Mouse (Mus musculus): ENCODE measurements around the gene Cd248. TPM values are rescaled to one million over a fixed set of nuclear protein-coding genes. Genes with fewer than 3 reads are reported as not detected.
"Not testable (repeated sequence)": the region's sequence is repeated elsewhere in the genome, so short reads cannot be mapped to it uniquely, and the experiment has no call there.

The Cd248 gene
- polyA plus RNA-seq, 1 experiment from 2014 or later: 42.8 TPM

- Histone ChIP-seq H3K36me3 (ENCODE audit: control insufficient read depth, insufficient read depth, low read length) (no peaks in the 10 kb centered on the region), H3K9me3 (ENCODE audit: control insufficient read depth, low read length) (no peaks in the 10 kb centered on the region), H3K27me3 (replicated peaks; ENCODE audit: control insufficient read depth, insufficient read depth, low read length) (peaks cover 61% of the 10 kb centered on the region), H3K4me2 (ENCODE audit: low read depth, low read length) (0 out of 2 replicates have a peak overlapping the region, but pooled peaks have one; percentile 91), H3K9ac (ENCODE audit: low read depth, low read length) (peak overlapping the region; percentile 48; the same call in 1 of the 2 replicates), H3K4me3 (ENCODE audit: low read length) (peak overlapping the region; percentile 56), H3K4me1 (ENCODE audit: control insufficient read depth, insufficient read depth, low read length) (peaks cover 14% of the 10 kb centered on the region), H3K27ac (ENCODE audit: low read length) (no peak overlapping the region)
- 56% methylated on average over 3 of the region's 3 CpGs for WGBS
- ATAC-seq: no peak
Measured at GRCm38 (mm10) chr19:5083961-5084833, 16.3 kb downstream of the Cd248 start.

GRCm38 (mm10) chr19:5084834-5085144, 16.9 kb downstream of the Cd248 start:
- H3K27me3 ChIP-seq (replicated peaks; ENCODE audit: control insufficient read depth, insufficient read depth, low read length): peaks cover 60% of the 10 kb centered on the region
- peak overlapping the region; percentile 91 for H3K4me2 ChIP-seq (ENCODE audit: low read depth, low read length)
- WGBS: under 1% methylated on average over 15 of the region's 15 CpGs

DNA sequence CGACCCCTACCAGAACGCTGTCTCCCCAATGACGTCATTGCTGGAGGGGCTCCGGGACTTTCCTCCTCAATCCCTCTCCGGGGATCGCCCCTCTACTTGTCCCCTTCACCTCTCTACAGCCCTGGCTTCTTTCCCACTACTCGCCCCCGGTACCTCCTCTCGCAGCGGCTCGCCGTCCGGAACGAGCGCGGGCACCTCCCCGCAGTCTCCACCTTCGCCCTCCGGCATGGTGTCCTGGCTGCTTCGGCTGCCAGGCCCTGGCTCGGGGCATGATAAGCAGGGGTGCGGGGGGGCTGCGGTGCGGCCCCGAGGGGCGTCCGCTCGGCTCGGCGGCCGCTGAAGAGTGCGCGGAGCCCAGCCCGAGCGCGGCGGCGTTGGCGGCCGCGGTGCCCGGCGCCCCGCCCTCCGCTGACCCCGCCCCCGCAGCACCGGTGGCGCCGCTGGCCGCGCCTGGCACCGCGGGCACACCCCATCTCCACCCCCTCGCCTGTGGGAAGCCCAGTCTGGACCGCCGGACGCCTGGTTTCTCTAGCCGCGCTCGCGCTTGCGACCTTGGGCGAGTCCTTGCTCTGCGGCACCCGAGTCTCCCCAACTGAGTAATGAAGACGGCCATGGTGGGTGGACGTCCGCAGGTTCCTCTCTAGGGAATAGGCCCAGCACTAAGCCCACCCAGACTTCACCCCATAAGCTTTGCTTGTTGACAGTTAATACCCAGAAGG, 17.4 kb downstream of the Cd248 start, which contains the start of gene Tmem151a:
Gene Tmem151a, minus strand, starts transcription at position 387 of the 719 bp plus-strand sequence.
- no peak within 1 kb of the TSS for H3K27ac ChIP-seq (ENCODE audit: low read length)
- H3K4me1 ChIP-seq (ENCODE audit: control insufficient read depth, insufficient read depth, low read length): peaks cover 17% of the 10 kb centered on the region
- H3K4me3 ChIP-seq (ENCODE audit: low read length): peak within 1 kb of the TSS; percentile 56
- WGBS: 1% methylated on average over 67 of the region's 69 CpGs
- H3K4me2 ChIP-seq (ENCODE audit: low read depth, low read length): peak within 1 kb of the TSS; percentile 91
- H3K9ac ChIP-seq (ENCODE audit: low read depth, low read length): peak within 1 kb of the TSS; percentile 48
- H3K27me3 ChIP-seq (replicated peaks; ENCODE audit: control insufficient read depth, insufficient read depth, low read length): peaks cover 56% of the 10 kb centered on the region
- no peaks in the 10 kb centered on the region for H3K36me3 ChIP-seq (ENCODE audit: control insufficient read depth, insufficient read depth, low read length)
- H3K9me3 ChIP-seq (ENCODE audit: control insufficient read depth, low read length): no peaks in the 10 kb centered on the region
- no peak for ATAC-seq

More at GRCm38 (mm10) chr19:5084834-5085144, 16.9 kb downstream of the Cd248 start:
- peaks cover 17% of the 10 kb centered on the region for H3K4me1 ChIP-seq (ENCODE audit: control insufficient read depth, insufficient read depth, low read length)
- no peak overlapping the region for H3K27ac ChIP-seq (ENCODE audit: low read length)
- H3K9ac ChIP-seq (ENCODE audit: low read depth, low read length): peak overlapping the region; percentile 48
- peak overlapping the region; percentile 56 for H3K4me3 ChIP-seq (ENCODE audit: low read length)
- H3K36me3 ChIP-seq (ENCODE audit: control insufficient read depth, insufficient read depth, low read length): no peaks in the 10 kb centered on the region
- H3K9me3 ChIP-seq (ENCODE audit: control insufficient read depth, low read length): no peaks in the 10 kb centered on the region
- no peak for ATAC-seq

- not testable (repeated sequence) for ATAC-seq; H3K9me3 ChIP-seq (ENCODE audit: control insufficient read depth, low read length); H3K27ac ChIP-seq (ENCODE audit: low read length); H3K4me3 ChIP-seq (ENCODE audit: low read length); H3K9ac ChIP-seq (ENCODE audit: low read depth, low read length); H3K36me3 ChIP-seq (ENCODE audit: control insufficient read depth, insufficient read depth, low read length); H3K4me2 ChIP-seq (ENCODE audit: low read depth, low read length)
- peaks cover 47% of the 10 kb centered on the region for H3K27me3 ChIP-seq (replicated peaks; ENCODE audit: control insufficient read depth, insufficient read depth, low read length)
- 48% methylated on average over 4 of the region's 4 CpGs for WGBS
- H3K4me1 ChIP-seq (ENCODE audit: control insufficient read depth, insufficient read depth, low read length): peaks cover 17% of the 10 kb centered on the region
Measured at GRCm38 (mm10) chr19:5086533-5086932, 18.7 kb downstream of the Cd248 start.

- H3K4me1 ChIP-seq (ENCODE audit: control insufficient read depth, insufficient read depth, low read length): peaks cover 17% of the 10 kb centered on the region
- peak within 1 kb of the TSS; percentile 90 for H3K27ac ChIP-seq (ENCODE audit: low read length)
- peaks cover 2% of the 10 kb centered on the region for H3K36me3 ChIP-seq (ENCODE audit: control insufficient read depth, insufficient read depth, low read length)
- under 1% methylated on average over 58 of the region's 58 CpGs for WGBS
- H3K4me3 ChIP-seq (ENCODE audit: low read length): peak within 1 kb of the TSS; percentile 71
- peak; percentile 93 for ATAC-seq
- H3K4me2 ChIP-seq (ENCODE audit: low read depth, low read length): peak within 1 kb of the TSS; percentile 73
- no peaks in the 10 kb centered on the region for H3K9me3 ChIP-seq (ENCODE audit: control insufficient read depth, low read length)
- peaks cover 32% of the 10 kb centered on the region for H3K27me3 ChIP-seq (replicated peaks; ENCODE audit: control insufficient read depth, insufficient read depth, low read length)
- H3K9ac ChIP-seq (ENCODE audit: low read depth, low read length): peak within 1 kb of the TSS; percentile 81
Measured at GRCm38 (mm10) chr19:5087884-5088728, 20.2 kb downstream of the Cd248 start, which contains the start of gene Yif1a. TSS of gene Yif1a (plus strand) at chr19:5088538.

DNA sequence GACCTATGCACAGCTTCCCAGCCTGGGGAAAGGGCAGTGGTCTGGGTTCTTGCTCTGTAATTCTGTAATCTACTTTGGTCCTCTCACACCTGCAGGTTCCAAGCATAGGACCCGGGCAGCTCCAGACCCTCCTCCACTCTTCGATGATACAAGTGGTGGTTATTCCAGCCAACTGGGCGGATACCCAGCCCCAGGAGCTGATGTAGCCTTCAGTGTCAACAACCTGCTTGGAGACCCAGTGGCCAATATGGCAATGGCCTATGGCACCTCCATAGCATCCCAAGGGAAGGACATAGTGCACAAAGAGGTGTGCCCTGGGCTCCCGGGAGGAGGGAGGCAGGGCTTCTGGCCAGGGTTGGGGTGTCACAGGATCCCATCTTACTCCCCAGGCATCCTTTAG, 21.4 kb downstream of the Cd248 start:
- H3K4me3 ChIP-seq (ENCODE audit: low read length): peak overlapping the region; percentile 71
- H3K27me3 ChIP-seq (replicated peaks; ENCODE audit: control insufficient read depth, insufficient read depth, low read length): peaks cover 21% of the 10 kb centered on the region
- peaks cover 21% of the 10 kb centered on the region for H3K4me1 ChIP-seq (ENCODE audit: control insufficient read depth, insufficient read depth, low read length)
- peak overlapping the region; percentile 73 for H3K4me2 ChIP-seq (ENCODE audit: low read depth, low read length)
- 93% methylated on average over 4 of the region's 4 CpGs for WGBS
- peak overlapping the region; percentile 81 for H3K9ac ChIP-seq (ENCODE audit: low read depth, low read length)
- H3K27ac ChIP-seq (ENCODE audit: low read length): no peak overlapping the region
- peaks cover 2% of the 10 kb centered on the region for H3K36me3 ChIP-seq (ENCODE audit: control insufficient read depth, insufficient read depth, low read length)
- no peaks in the 10 kb centered on the region for H3K9me3 ChIP-seq (ENCODE audit: control insufficient read depth, low read length)
- no peak for ATAC-seq

DNA sequence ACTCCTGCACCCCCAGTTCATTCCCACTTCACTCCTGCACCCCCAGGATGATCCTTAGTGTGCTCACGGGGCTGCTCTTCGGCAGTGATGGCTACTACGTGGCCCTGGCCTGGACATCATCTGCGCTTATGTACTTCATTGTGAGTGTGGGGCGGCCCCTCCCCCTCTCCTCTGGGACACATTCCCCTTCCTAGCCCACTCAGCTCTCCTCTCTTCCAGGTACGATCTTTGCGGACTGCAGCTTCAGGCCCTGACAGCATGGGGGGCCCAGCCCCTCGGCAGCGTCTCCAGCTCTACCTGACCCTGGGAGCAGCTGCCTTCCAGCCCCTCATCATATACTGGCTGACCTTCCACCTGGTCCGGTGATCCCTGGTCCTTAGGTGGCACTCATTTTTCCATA, 24.2 kb downstream of the Cd248 start:
- H3K9me3 ChIP-seq (ENCODE audit: control insufficient read depth, low read length): no peaks in the 10 kb centered on the region

DNA sequence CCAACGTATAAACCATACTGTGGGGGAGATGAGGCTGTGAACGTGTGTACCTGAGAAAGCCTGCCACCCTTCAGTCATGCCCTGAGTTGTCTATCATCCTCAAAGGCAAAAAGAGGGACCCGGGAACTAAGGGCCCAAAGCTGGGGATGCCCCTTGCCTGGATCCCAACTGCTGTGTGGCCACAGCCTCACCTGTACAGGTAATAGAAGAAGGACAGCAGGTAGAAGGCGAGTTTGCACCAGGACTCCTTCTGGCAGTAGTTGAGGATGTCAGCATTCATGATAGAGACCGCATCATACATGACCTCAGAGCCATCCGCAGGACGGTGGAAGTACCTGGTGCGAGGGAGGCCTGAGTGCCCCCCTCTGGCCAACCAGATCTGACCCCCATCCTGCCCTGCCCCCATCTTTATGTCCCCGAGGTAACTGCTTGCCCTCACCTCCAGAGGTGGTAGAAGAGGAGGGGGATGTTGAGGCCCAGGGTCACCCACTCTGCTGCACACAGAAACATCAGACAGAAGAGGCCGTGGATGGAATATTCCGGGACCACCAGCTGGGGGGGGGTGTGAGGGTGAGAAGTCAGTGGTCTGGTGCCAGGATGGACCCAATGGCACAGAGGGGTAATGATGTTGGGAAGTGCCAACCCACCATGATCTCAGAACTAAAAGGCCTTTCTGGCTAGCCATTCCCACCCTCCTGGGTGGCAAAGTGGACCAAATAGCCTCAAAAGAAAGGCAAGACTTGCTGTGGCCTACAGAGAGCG, 25.8 kb downstream of the Cd248 start:
- Histone ChIP-seq H3K27me3 (replicated peaks; ENCODE audit: control insufficient read depth, insufficient read depth, low read length) (no peaks in the 10 kb centered on the region), H3K36me3 (ENCODE audit: control insufficient read depth, insufficient read depth, low read length) (peaks cover 2% of the 10 kb centered on the region), H3K27ac (ENCODE audit: low read length) (no peak overlapping the region), H3K9me3 (ENCODE audit: control insufficient read depth, low read length) (no peaks in the 10 kb centered on the region), H3K9ac (ENCODE audit: low read depth, low read length) (no peak overlapping the region; the same call in 1 of the 2 replicates), H3K4me3 (ENCODE audit: low read length) (no peak overlapping the region), H3K4me1 (ENCODE audit: control insufficient read depth, insufficient read depth, low read length) (peaks cover 31% of the 10 kb centered on the region), H3K4me2 (ENCODE audit: low read depth, low read length) (no peak overlapping the region)
- no peak for ATAC-seq
- WGBS: 70% methylated on average over 12 of the region's 12 CpGs

More for the DNA sequence above, 24.2 kb downstream of the Cd248 start:
- Histone ChIP-seq H3K4me3 (ENCODE audit: low read length) (no peak overlapping the region), H3K4me2 (ENCODE audit: low read depth, low read length) (no peak overlapping the region), H3K36me3 (ENCODE audit: control insufficient read depth, insufficient read depth, low read length) (peaks cover 2% of the 10 kb centered on the region), H3K4me1 (ENCODE audit: control insufficient read depth, insufficient read depth, low read length) (peaks cover 25% of the 10 kb centered on the region), H3K27me3 (replicated peaks; ENCODE audit: control insufficient read depth, insufficient read depth, low read length) (no peaks in the 10 kb centered on the region), H3K9ac (ENCODE audit: low read depth, low read length) (no peak overlapping the region), H3K27ac (ENCODE audit: low read length) (no peak overlapping the region)
- ATAC-seq: no peak
- WGBS: 88% methylated on average over 10 of the region's 10 CpGs
